Mouse (Mus musculus) adrenal gland (tissue): ENCODE data around the gene Hexim1.

ENCODE experiments used
- intact Hi-C: fragments of 180-260 bp; cut with DNase I; formaldehyde crosslinking; loops from one replicate; pipeline ENCODE4 v1.15.1; 2025
- long read RNA-seq, 2 experiments: library from polyadenylated mRNA; unstranded; transcript quantifications; one replicate each; pipeline ENCODE4 v2.0.0; 2020; ENCODE audit warnings: borderline replicate concordance in 1 of 2; ENCODE audit not compliant: insufficient replicate concordance in 1 of 2

The Hexim1 gene
- long read RNA-seq, experiment 1, partial matches to known transcripts, result 0 of 2 reads
- long read RNA-seq, experiment 1, other reads (novel, unspliced or antisense), result 0 of 2 reads
- long read RNA-seq, experiment 2, partial matches to known transcripts, result 0 of 4 reads
- long read RNA-seq, experiment 2, other reads (novel, unspliced or antisense), result 0 of 4 reads

- intact Hi-C loops, result loop anchor here (2.0 kb wide), 2 partner anchors 17 to 43 kb away; partner anchors contain the start of gene Hexim2
Measured at GRCm38 (mm10) chr11:103116008-103116818, at the start of gene Hexim1. Gene Hexim1 (plus strand): TSS chr11:103116231.

- intact Hi-C loops, result no loop called here
Measured at GRCm38 (mm10) chr11:103067051-103067361, 49.0 kb upstream of the Hexim1 start.

GRCm38 (mm10) chr11:103067457-103068001, 48.5 kb upstream of the Hexim1 start:
- intact Hi-C loops, result no loop called here

- intact Hi-C loops, result no loop called here
Measured at GRCm38 (mm10) chr11:103068272-103068671, 47.8 kb upstream of the Hexim1 start.

- intact Hi-C loops, result no loop called here
Measured at GRCm38 (mm10) chr11:103068884-103069283, 47.1 kb upstream of the Hexim1 start.

- intact Hi-C loops, result no loop called here
Measured at GRCm38 (mm10) chr11:103069731-103070130, 46.3 kb upstream of the Hexim1 start.

- intact Hi-C loops, result no loop called here
Measured at GRCm38 (mm10) chr11:103070322-103070880, 45.6 kb upstream of the Hexim1 start.

- intact Hi-C loops, result no loop called here
Measured at GRCm38 (mm10) chr11:103073671-103074070, 42.4 kb upstream of the Hexim1 start.

GRCm38 (mm10) chr11:103074121-103074650, 41.8 kb upstream of the Hexim1 start:
- intact Hi-C loops, result no loop called here

GRCm38 (mm10) chr11:103074796-103075323, 41.2 kb upstream of the Hexim1 start:
- intact Hi-C loops, result no loop called here

- intact Hi-C loops, result no loop called here
Measured at GRCm38 (mm10) chr11:103076010-103076409, 40.0 kb upstream of the Hexim1 start.

- intact Hi-C loops, result no loop called here
Measured at GRCm38 (mm10) chr11:103076581-103076980, 39.5 kb upstream of the Hexim1 start.

GRCm38 (mm10) chr11:103078131-103078530, 37.9 kb upstream of the Hexim1 start:
- intact Hi-C loops, result no loop called here

GRCm38 (mm10) chr11:103080323-103081091, 35.5 kb upstream of the Hexim1 start:
- intact Hi-C loops, result no loop called here

GRCm38 (mm10) chr11:103081631-103082030, 34.4 kb upstream of the Hexim1 start:
- intact Hi-C loops, result no loop called here

GRCm38 (mm10) chr11:103093306-103093705, 22.7 kb upstream of the Hexim1 start:
- intact Hi-C loops, result no loop called here

- intact Hi-C loops, result no loop called here
Measured at GRCm38 (mm10) chr11:103093862-103094833, 21.9 kb upstream of the Hexim1 start.

GRCm38 (mm10) chr11:103095107-103095670, 20.8 kb upstream of the Hexim1 start:
- intact Hi-C loops, result no loop called here

- intact Hi-C loops, result no loop called here
Measured at GRCm38 (mm10) chr11:103095801-103096200, 20.2 kb upstream of the Hexim1 start.
